ENCODE assay signal across 8 mouse cellular contexts in genomic region chr4:49478118-49478877, GRCm38 (mm10). TPM values are rescaled to one million over a fixed set of nuclear protein-coding genes. Genes with fewer than 3 reads are reported as not detected.
DNase-seq lines count a peak whose midpoint lies in the region; ATAC-seq lines count a peak whose summit lies in the region.

No protein-coding gene starts in this region.

- H3K4me3 ChIP-seq in hindbrain, embryonic 11.5 days (ENCODE audit: low read depth, low read length) = no peak overlapping the region
- peak overlapping the region; percentile 22 for H3K4me3 ChIP-seq in midbrain, embryonic 14.5 days (replicated peaks; ENCODE audit: low read depth, low read length)

- peak; percentile 7 for DNase-seq in adrenal gland, postnatal 25 days
- DNase-seq in embryo, embryonic 11 days = peak; percentile 71
- DNase-seq in hindbrain, embryonic 11.5 days (ENCODE audit: low spot score) = peak; percentile 39
- DNase-seq in liver (peak; percentile 87), MN1 (ENCODE audit: low spot score) (no peak)
- peak; percentile 54 for DNase-seq in midbrain, embryonic 14.5 days
- no peak for DNase-seq in ovary, postnatal 10 days (ENCODE audit: low spot score)
- no peak for DNase-seq in frontal cortex, postnatal 10 days (ENCODE audit: low spot score in 2 of 2)

- no peak overlapping the region for H3K27ac ChIP-seq in hindbrain, embryonic 11.5 days (ENCODE audit: low read depth, low read length)
- H3K27ac ChIP-seq in midbrain, embryonic 14.5 days (replicated peaks; ENCODE audit: low read depth, low read length) = no peak overlapping the region

- H3K9ac ChIP-seq in hindbrain, embryonic 11.5 days (ENCODE audit: low read depth, low read length) = 0 out of 2 replicates have a peak overlapping the region, but pooled peaks have one; percentile 27
- no peak overlapping the region for H3K9ac ChIP-seq in midbrain, embryonic 14.5 days (replicated peaks; ENCODE audit: low read length)

- H3K9me3 ChIP-seq in hindbrain, embryonic 11.5 days (ENCODE audit: control insufficient read depth, low read length) = no peaks in the 10 kb centered on the region
- H3K9me3 ChIP-seq in midbrain, embryonic 14.5 days (ENCODE audit: control insufficient read depth, low read length) = no peaks in the 10 kb centered on the region

- H3K27me3 ChIP-seq in hindbrain, embryonic 11.5 days (ENCODE audit: control insufficient read depth, insufficient read depth, low read length) = no peaks in the 10 kb centered on the region
- no peaks in the 10 kb centered on the region for H3K27me3 ChIP-seq in midbrain, embryonic 14.5 days (ENCODE audit: control insufficient read depth, insufficient read depth, low read length)

- peak overlapping the region; percentile 37 for H3K4me2 ChIP-seq in hindbrain, embryonic 11.5 days (replicated peaks; ENCODE audit: low read depth, low read length)
- peak overlapping the region; percentile 46 for H3K4me2 ChIP-seq in midbrain, embryonic 14.5 days (ENCODE audit: low read length)

- H3K36me3 ChIP-seq in hindbrain, embryonic 11.5 days (ENCODE audit: control insufficient read depth, insufficient read depth, low read length) = no peaks in the 10 kb centered on the region
- no peaks in the 10 kb centered on the region for H3K36me3 ChIP-seq in midbrain, embryonic 14.5 days (ENCODE audit: control insufficient read depth, insufficient read depth, low read length)

- WGBS in hindbrain, embryonic 11.5 days = 21% methylated on average over 19 of the region's 19 CpGs
- 19% methylated on average over 18 of the region's 19 CpGs for WGBS in midbrain, embryonic 14.5 days

- H3K4me1 ChIP-seq in hindbrain, embryonic 11.5 days (replicated peaks; ENCODE audit: control insufficient read depth, insufficient read depth, low read length) = no peaks in the 10 kb centered on the region
- H3K4me1 ChIP-seq in midbrain, embryonic 14.5 days (ENCODE audit: control insufficient read depth, insufficient read depth, low read length) = peaks cover 5% of the 10 kb centered on the region

- ATAC-seq in hindbrain, embryonic 11.5 days (ENCODE audit: low FRiP score) = peak; percentile 79; the same call in 1 of the 2 replicates
- ATAC-seq in midbrain, embryonic 14.5 days (ENCODE audit: low FRiP score, low TSS enrichment) = no peak; the same call in 1 of the 2 replicates

RNA-seq across cellular contexts. Expression of gene Acnat1, which starts 4.6 kb away (rescaled TPM):
- 2.9 and 3.0 TPM in 2 replicates for total RNA-seq in adrenal gland, postnatal 25 days (2021)
- polyA plus RNA-seq in hindbrain, embryonic 11.5 days (2014; fragmentation: Nextera tagmentation; extraction: Ambion mirVana) = not detected in 2 replicates
- polyA plus RNA-seq in midbrain, embryonic 14.5 days (2014; fragmentation: Nextera tagmentation; extraction: Ambion mirVana) = not detected in 2 replicates

RNA-seq across cellular contexts. Expression of gene Baat, which starts 28.1 kb away (rescaled TPM):
- 0.21 and 2.7 TPM in 2 replicates for total RNA-seq in adrenal gland, postnatal 25 days (2021)
- polyA plus RNA-seq in hindbrain, embryonic 11.5 days (2014; fragmentation: Nextera tagmentation; extraction: Ambion mirVana) = 0.22 and 0.27 TPM in 2 replicates
- 0.12 and 0.17 TPM in 2 replicates for polyA plus RNA-seq in midbrain, embryonic 14.5 days (2014; fragmentation: Nextera tagmentation; extraction: Ambion mirVana)

RNA-seq across cellular contexts. Expression of gene Mrpl50, which starts 42.6 kb away (rescaled TPM):
- total RNA-seq in adrenal gland, postnatal 25 days (2021) = 41.4 and 41.8 TPM in 2 replicates
- polyA plus RNA-seq in hindbrain, embryonic 11.5 days (2014; fragmentation: Nextera tagmentation; extraction: Ambion mirVana) = 93.1 and 93.9 TPM in 2 replicates
- 78.4 and 90.0 TPM in 2 replicates for polyA plus RNA-seq in midbrain, embryonic 14.5 days (2014; fragmentation: Nextera tagmentation; extraction: Ambion mirVana)

RNA-seq across cellular contexts. Expression of gene Zfp189, which starts 42.7 kb away (rescaled TPM):
- total RNA-seq in adrenal gland, postnatal 25 days (2021) = 6.9 and 7.7 TPM in 2 replicates
- polyA plus RNA-seq in hindbrain, embryonic 11.5 days (2014; fragmentation: Nextera tagmentation; extraction: Ambion mirVana) = 14.3 and 15.4 TPM in 2 replicates
- 12.9 and 16.1 TPM in 2 replicates for polyA plus RNA-seq in midbrain, embryonic 14.5 days (2014; fragmentation: Nextera tagmentation; extraction: Ambion mirVana)

Comparison
In these comparisons a context has a peak if more than half of its experiments do, and no peak if none do; other contexts are left out.
1. DNase-seq: peak in adrenal gland, postnatal 25 days (single experiment), embryo, embryonic 11 days (single experiment), hindbrain, embryonic 11.5 days (single experiment), liver (single experiment) and midbrain, embryonic 14.5 days (single experiment); none in ovary, postnatal 10 days (single experiment), MN1 (single experiment) and frontal cortex, postnatal 10 days (0 of 2).